In the genomic region with DNA sequence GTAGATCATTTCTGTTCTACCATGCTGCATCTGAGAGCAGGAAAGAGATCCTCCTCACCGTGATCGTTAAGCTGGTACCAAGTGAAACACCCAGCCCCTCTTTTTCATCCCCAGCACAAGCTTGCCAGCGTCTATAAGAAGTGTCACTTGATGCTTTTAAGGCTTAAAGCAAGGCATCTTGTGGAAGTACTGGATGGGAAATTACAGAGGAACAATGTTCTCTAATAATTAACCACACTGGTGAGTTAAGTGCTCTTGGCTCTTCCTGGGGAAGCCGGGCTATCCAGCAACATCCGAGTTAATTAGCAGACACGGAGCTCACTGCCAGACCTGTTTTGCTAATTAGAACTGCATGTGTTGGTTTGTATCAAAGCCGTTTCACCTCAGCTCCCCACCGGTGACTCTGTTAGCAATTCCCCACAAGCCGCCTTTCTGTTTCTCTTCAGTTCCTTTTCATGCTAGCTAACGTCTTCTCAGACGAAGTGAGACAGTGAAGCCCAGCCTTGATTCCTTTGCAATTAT, we compare ENCODE assay signal across 11 mouse cellular contexts.
DNase-seq lines count a peak whose midpoint lies in the region; ATAC-seq and TF ChIP-seq lines count a peak whose summit lies in the region.
"Had no signal": no experiment of that assay in that cellular context is flagged by ENCODE, and none has a peak within 500 bp of the region (broad histone marks: within the 10 kb centered on the region; RNA-seq: fewer than 3 reads in every experiment).

No protein-coding gene starts in this region.

- WGBS in embryonic facial prominence, embryonic 10.5 days = 21% methylated on average over 11 of the region's 11 CpGs
- 12% methylated on average over 11 of the region's 11 CpGs for WGBS in limb, embryonic 11.5 days

- peak; percentile 24 for DNase-seq in Patski (ENCODE audit: low read depth, low spot score)
- DNase-seq in embryonic facial prominence, embryonic 10.5 days (ENCODE audit: low spot score) = peak; percentile 12
- DNase-seq in kidney, adult 11 months = peak; percentile 73
- DNase-seq in limb, embryonic 11.5 days (ENCODE audit: low spot score) = peak; percentile 40
- no peak for DNase-seq in frontal cortex, postnatal 10 days (ENCODE audit: low spot score in 2 of 2)
- no peak for DNase-seq in gastrocnemius, postnatal 4 days (ENCODE audit: low spot score in 2 of 2)
- no peak for DNase-seq in spleen, postnatal 36 days (ENCODE audit: low spot score in 2 of 2)
- DNase-seq in heart, postnatal 25 days (ENCODE audit: low spot score) = no peak
- DNase-seq: thymus, postnatal 36 days had no signal

- no peak overlapping the region for H3K27ac ChIP-seq in embryonic facial prominence, embryonic 10.5 days (replicated peaks)
- no peak overlapping the region for H3K27ac ChIP-seq in limb, embryonic 11.5 days (replicated peaks; ENCODE audit: low read depth, low read length)

- in situ Hi-C loops in Patski (cut with MboI; ENCODE audit: low pct_unique_long_range_greater_than_20kb) = no loop called here

- POLR2A ChIA-PET in Patski (lab: Charles Lee) = no interaction called here

- no peaks in the 10 kb centered on the region for H3K9me3 ChIP-seq in embryonic facial prominence, embryonic 10.5 days
- H3K9me3 ChIP-seq in limb, embryonic 11.5 days (ENCODE audit: control insufficient read depth, low read length) = no peaks in the 10 kb centered on the region

- H3K4me1 ChIP-seq in embryonic facial prominence, embryonic 10.5 days = peaks cover 17% of the 10 kb centered on the region
- H3K4me1 ChIP-seq in limb, embryonic 11.5 days (ENCODE audit: control insufficient read depth, insufficient read depth, low read length) = peaks cover 10% of the 10 kb centered on the region; the same call in 1 of the 2 replicates

- H3K9ac ChIP-seq in limb, embryonic 11.5 days (ENCODE audit: low read length) = no peak overlapping the region

- no peak overlapping the region for H3K4me2 ChIP-seq in limb, embryonic 11.5 days (ENCODE audit: low read depth, severe bottlenecking)
- H3K4me2 ChIP-seq: liver, embryonic 11.5 days had no signal

- peak; percentile 75 for ATAC-seq in Patski
- no peak for ATAC-seq in limb, embryonic 11.5 days (ENCODE audit: insufficient number of reproducible peaks, low FRiP score, low TSS enrichment, low read depth)
- ATAC-seq: activated CD4-positive, CD25-positive, alpha-beta regulatory T cell, adult 4 months had no signal

- H3K27me3 ChIP-seq in Patski = no peaks in the 10 kb centered on the region
- 0 out of 2 replicates have a peak, but pooled peaks cover 9% of the 10 kb centered on the region for H3K27me3 ChIP-seq in embryonic facial prominence, embryonic 10.5 days (replicated peaks; ENCODE audit: low read depth, poor library complexity, severe bottlenecking)
- H3K27me3 ChIP-seq in limb, embryonic 11.5 days (ENCODE audit: control insufficient read depth, insufficient read depth, low read length) = no peaks in the 10 kb centered on the region

- intact Hi-C loops in heart, postnatal 25 days (cut with DNase I) = no loop called here

- H3K4me3 ChIP-seq in embryonic facial prominence, embryonic 10.5 days = no peak overlapping the region
- H3K4me3 ChIP-seq in limb, embryonic 11.5 days (ENCODE audit: low read depth, low read length) = no peak overlapping the region

- no peaks in the 10 kb centered on the region for H3K36me3 ChIP-seq in embryonic facial prominence, embryonic 10.5 days (replicated peaks)
- no peaks in the 10 kb centered on the region for H3K36me3 ChIP-seq in limb, embryonic 11.5 days (ENCODE audit: control insufficient read depth, insufficient read depth, low read length)

- CTCF ChIA-PET in Patski (lab: Charles Lee) = interaction anchor here (1.2 to 1.4 kb wide), 2 partner anchors 25 to 46 kb away, joined by 3 to 4 read pairs; no protein-coding TSS in a partner anchor

- no peak for TF ChIP-seq CTCF in Patski (IDR thresholded peaks at IDR 0.05)

Comparison
In these comparisons a context has a peak if more than half of its experiments do, and no peak if none do; other contexts are left out.
1. DNase-seq: peak in Patski (single experiment), embryonic facial prominence, embryonic 10.5 days (single experiment), kidney, adult 11 months (single experiment) and limb, embryonic 11.5 days (single experiment); none in frontal cortex, postnatal 10 days (0 of 2), gastrocnemius, postnatal 4 days (0 of 2), spleen, postnatal 36 days (0 of 2) and heart, postnatal 25 days (single experiment).